Comparison of ENCODE assay signal across 20 mouse cellular contexts in genomic region chr13:100634106-100634691, GRCm38 (mm10). TPM values are rescaled to one million over a fixed set of nuclear protein-coding genes. Genes with fewer than 3 reads are reported as not detected.
DNase-seq lines count a peak whose midpoint lies in the region; ATAC-seq and TF ChIP-seq lines count a peak whose summit lies in the region.
"Had no signal": no experiment of that assay in that cellular context is flagged by ENCODE, and none has a peak within 500 bp of the region (broad histone marks: within the 10 kb centered on the region; RNA-seq: fewer than 3 reads in every experiment).

No protein-coding gene starts in this region.

- no peaks in the 10 kb centered on the region for H3K27me3 ChIP-seq in MEL (ENCODE audit: control insufficient read depth in 1 of 2, insufficient read depth in 2 of 2, low read length in 2 of 2)
- no peaks in the 10 kb centered on the region for H3K27me3 ChIP-seq in intestine, postnatal 0 days (replicated peaks; ENCODE audit: control insufficient read depth, insufficient read depth, low read length)
- H3K27me3 ChIP-seq: forebrain, embryonic 13.5 days; hindbrain, embryonic 12.5 days; hindbrain, embryonic 15.5 days had no signal

- H3K36me3 ChIP-seq in MEL (ENCODE audit: control insufficient read depth in 1 of 2, insufficient read depth in 2 of 2, low read length in 2 of 2), result peaks cover 14 to 35% of the 10 kb centered on the region in 2 experiments
- peaks cover 61% of the 10 kb centered on the region for H3K36me3 ChIP-seq in intestine, postnatal 0 days (ENCODE audit: control insufficient read depth, insufficient read depth)

- H3K79me2 ChIP-seq in MEL (ENCODE audit: control insufficient read depth, insufficient read depth, low read length, poor library complexity), result no peaks in the 10 kb centered on the region

- H3K9ac ChIP-seq in MEL (ENCODE audit: control insufficient read depth, low read depth, low read length, poor library complexity, severe bottlenecking), result no peak overlapping the region
- no peak overlapping the region for H3K9ac ChIP-seq in intestine, postnatal 0 days (ENCODE audit: low read depth, low read length)
- H3K9ac ChIP-seq: forebrain, embryonic 13.5 days; hindbrain, embryonic 12.5 days; hindbrain, embryonic 15.5 days had no signal

- no peaks in the 10 kb centered on the region for H3K9me3 ChIP-seq in MEL (replicated peaks; ENCODE audit: insufficient read depth, low read length)
- no peaks in the 10 kb centered on the region for H3K9me3 ChIP-seq in intestine, postnatal 0 days (ENCODE audit: control insufficient read depth)
- H3K9me3 ChIP-seq: forebrain, embryonic 10.5 days; forebrain, embryonic 13.5 days; hindbrain, embryonic 12.5 days; hindbrain, embryonic 15.5 days had no signal

- H3K4me3 ChIP-seq in MEL (ENCODE audit: control insufficient read depth in 1 of 2, insufficient read depth in 1 of 2, low read depth in 2 of 2, low read length in 2 of 2), result no peak overlapping the region
- H3K4me3 ChIP-seq in intestine, postnatal 0 days (ENCODE audit: low read depth, low read length), result no peak overlapping the region
- H3K4me3 ChIP-seq: forebrain, embryonic 10.5 days; forebrain, embryonic 13.5 days; hindbrain, embryonic 12.5 days; hindbrain, embryonic 15.5 days had no signal

- no peak overlapping the region for H3K4me2 ChIP-seq in intestine, postnatal 0 days (replicated peaks; ENCODE audit: low read depth)
- H3K4me2 ChIP-seq: forebrain, embryonic 13.5 days; heart, embryonic 11.5 days; hindbrain, embryonic 12.5 days; hindbrain, embryonic 15.5 days had no signal

- no peak overlapping the region for H3K27ac ChIP-seq in MEL (ENCODE audit: control insufficient read depth, low read depth, low read length)
- no peak overlapping the region for H3K27ac ChIP-seq in intestine, postnatal 0 days (ENCODE audit: low read depth, low read length)
- H3K27ac ChIP-seq: forebrain, embryonic 10.5 days; forebrain, embryonic 13.5 days; hindbrain, embryonic 12.5 days; hindbrain, embryonic 15.5 days had no signal

- no peak for TF ChIP-seq POLR2A in MEL (IDR thresholded peaks at IDR 0.05; ENCODE audit: control insufficient read depth in 1 of 2, insufficient read depth in 1 of 2, low read depth in 1 of 2, low read length in 2 of 2, poor library complexity in 1 of 2)

- 81% methylated on average over 3 of the region's 3 CpGs for WGBS in intestine, postnatal 0 days

- peak; percentile 80 for ATAC-seq in granulocyte monocyte progenitor cell, adult 5-6 weeks (replicated peaks; ENCODE audit: poor library complexity, severe bottlenecking)
- ATAC-seq in megakaryocyte progenitor cell, adult 5-6 weeks (replicated peaks; ENCODE audit: poor library complexity), result peak; percentile 80
- ATAC-seq in intestine, postnatal 0 days, result no peak
- ATAC-seq: forebrain, embryonic 13.5 days; forebrain, embryonic 16.5 days had no signal

- peaks cover 0 to 3% of the 10 kb centered on the region in 2 experiments; a peak in 1 of 4 replicates for H3K4me1 ChIP-seq in MEL (ENCODE audit: control insufficient read depth in 1 of 2, insufficient read depth in 2 of 2, low read length in 2 of 2)
- no peaks in the 10 kb centered on the region for H3K4me1 ChIP-seq in intestine, postnatal 0 days (replicated peaks; ENCODE audit: control insufficient read depth, insufficient read depth, low read length)
- H3K4me1 ChIP-seq: forebrain, embryonic 10.5 days; forebrain, embryonic 13.5 days; hindbrain, embryonic 12.5 days; hindbrain, embryonic 15.5 days had no signal

- no peak; a peak in 1 of 4 replicates for TF ChIP-seq EP300 in MEL (IDR thresholded peaks at IDR 0.05; ENCODE audit: low read depth in 1 of 2, low read length in 2 of 2)

- peak; percentile 66 for DNase-seq in MEL (ENCODE audit: low read depth, low spot score)
- no peak for DNase-seq in layer of hippocampus, postnatal 14 days (ENCODE audit: low spot score in 2 of 2)
- DNase-seq in kidney, adult 18-20 months, result no peak
- DNase-seq: adrenal gland, postnatal 10 days; adrenal gland, postnatal 36 days; cerebellum, adult 18-20 months; cerebellum, adult 9-10 months; cerebellum, postnatal 14 days; gastrocnemius, postnatal 10 days; gastrocnemius, postnatal 36 days; heart, adult 11 months had no signal

- TF ChIP-seq RAD21 in MEL (IDR thresholded peaks at IDR 0.05; ENCODE audit: low read depth, low read length), result no peak

- TF ChIP-seq CTCF in MEL (IDR thresholded peaks at IDR 0.05 in 2 of 3, conservative IDR thresholded peaks at IDR 0.05 in 1 of 3; ENCODE audit: control insufficient read depth in 1 of 3, insufficient read depth in 1 of 3, low read depth in 2 of 3, low read length in 3 of 3, poor library complexity in 1 of 3, severe bottlenecking in 1 of 3), result no peak
- TF ChIP-seq CTCF in intestine, postnatal 0 days (IDR thresholded peaks at IDR 0.05; ENCODE audit: low read depth), result no peak

TF ChIP-seq in MEL, 35 proteins besides CTCF, POLR2A, EP300 and RAD21:
- TF ChIP-seq MYC (IDR thresholded peaks at IDR 0.05; ENCODE audit: low read depth, low read length), result no peak
- TF ChIP-seq TBP (IDR thresholded peaks at IDR 0.05; ENCODE audit: low read depth, low read length), result no peak
- peak; percentile 80 for TF ChIP-seq ZNF384 (IDR thresholded peaks at IDR 0.05; ENCODE audit: low read depth, low read length)
- 0 out of 2 replicates have a peak, but pooled peaks have one; percentile 23 for TF ChIP-seq GATA1 (IDR thresholded peaks at IDR 0.05; ENCODE audit: low read depth, low read length)
- no peak for TF ChIP-seq ZKSCAN1 (IDR thresholded peaks at IDR 0.05; ENCODE audit: low read depth, low read length)
- TF ChIP-seq USF1 (IDR thresholded peaks at IDR 0.05; ENCODE audit: low read depth, low read length), result no peak
- TF ChIP-seq RCOR1 (IDR thresholded peaks at IDR 0.05; ENCODE audit: low read depth, low read length), result no peak
- no peak for TF ChIP-seq MYB (IDR thresholded peaks at IDR 0.05; ENCODE audit: low read depth, low read length)
- TF ChIP-seq ETS1 (IDR thresholded peaks at IDR 0.05; ENCODE audit: low read depth, low read length), result peak; percentile 34; the same call in 1 of the 2 replicates

RNA-seq across cellular contexts. Expression of gene Ak6, which starts 16.6 kb away (rescaled TPM):
- 234 and 247 TPM in 2 replicates for total RNA-seq in MEL (2012; rRNA removed)
- 100 to 1,000 TPM; 199 to 216 TPM for polyA plus RNA-seq in MEL (2012; ENCODE audit: insufficient read depth in 1 of 2, insufficient read length in 2 of 2, low read depth in 1 of 2, low replicate concordance in 2 of 2, missing spikeins in 1 of 2)
- total RNA-seq in granulocyte monocyte progenitor cell, adult 5-6 weeks (2014; fragmentation: Nextera tagmentation), result 246 and 279 TPM in 2 replicates
- 261 and 347 TPM in 2 replicates for total RNA-seq in granulocyte monocyte progenitor cell, adult 5-6 weeks (2017)
- 391 and 416 TPM in 2 replicates for total RNA-seq in megakaryocyte progenitor cell, adult 5-6 weeks (2015)
- 317 and 335 TPM in 2 replicates for total RNA-seq in megakaryocyte progenitor cell, adult 5-6 weeks (2017)
- 10 to 100 TPM; 91.5 to 100.0 TPM for total RNA-seq in layer of hippocampus, postnatal 14 days (2021)
- 143 and 156 TPM in 2 replicates for polyA plus RNA-seq in intestine, postnatal 0 days (2015; fragmentation: Nextera tagmentation; extraction: Ambion mirVana)

RNA-seq across cellular contexts. Expression of gene Rad17, which starts 16.7 kb away (rescaled TPM):
- total RNA-seq in MEL (2012; rRNA removed), result 29.4 and 31.2 TPM in 2 replicates
- 10 to 100 TPM in 1 of 2 experiments, not detected in 1; 21.7 TPM for polyA plus RNA-seq in MEL (2012; ENCODE audit: insufficient read depth in 1 of 2, insufficient read length in 2 of 2, low read depth in 1 of 2, low replicate concordance in 2 of 2, missing spikeins in 1 of 2)
- 20.1 and 21.6 TPM in 2 replicates for total RNA-seq in granulocyte monocyte progenitor cell, adult 5-6 weeks (2014; fragmentation: Nextera tagmentation)
- 34.0 and 48.8 TPM in 2 replicates for total RNA-seq in granulocyte monocyte progenitor cell, adult 5-6 weeks (2017)
- total RNA-seq in megakaryocyte progenitor cell, adult 5-6 weeks (2015), result 30.2 and 33.0 TPM in 2 replicates
- total RNA-seq in megakaryocyte progenitor cell, adult 5-6 weeks (2017), result 34.9 and 38.4 TPM in 2 replicates
- 10 to 100 TPM; 12.0 to 13.2 TPM for total RNA-seq in layer of hippocampus, postnatal 14 days (2021)
- 10.3 and 11.1 TPM in 2 replicates for polyA plus RNA-seq in intestine, postnatal 0 days (2015; fragmentation: Nextera tagmentation; extraction: Ambion mirVana)

RNA-seq across cellular contexts. Expression of gene Taf9, which starts 17.2 kb away (rescaled TPM):
- total RNA-seq in MEL (2012; rRNA removed), result 19.8 and 23.7 TPM in 2 replicates
- 10 to 100 TPM in 1 of 2 experiments, not detected in 1; 38.5 TPM for polyA plus RNA-seq in MEL (2012; ENCODE audit: insufficient read depth in 1 of 2, insufficient read length in 2 of 2, low read depth in 1 of 2, low replicate concordance in 2 of 2, missing spikeins in 1 of 2)
- 26.5 and 41.9 TPM in 2 replicates for total RNA-seq in granulocyte monocyte progenitor cell, adult 5-6 weeks (2014; fragmentation: Nextera tagmentation)
- total RNA-seq in granulocyte monocyte progenitor cell, adult 5-6 weeks (2017), result 38.9 and 58.9 TPM in 2 replicates
- 62.2 and 84.3 TPM in 2 replicates for total RNA-seq in megakaryocyte progenitor cell, adult 5-6 weeks (2015)
- total RNA-seq in megakaryocyte progenitor cell, adult 5-6 weeks (2017), result 37.0 and 56.6 TPM in 2 replicates
- 10 to 100 TPM; 23.6 to 26.5 TPM for total RNA-seq in layer of hippocampus, postnatal 14 days (2021)
- 10.9 and 11.1 TPM in 2 replicates for polyA plus RNA-seq in intestine, postnatal 0 days (2015; fragmentation: Nextera tagmentation; extraction: Ambion mirVana)

RNA-seq across cellular contexts. Expression of gene Marveld2, which starts 17.4 kb away (rescaled TPM):
- total RNA-seq in MEL (2012; rRNA removed), result not detected in 2 replicates
- polyA plus RNA-seq in MEL (2012; ENCODE audit: insufficient read depth in 1 of 2, insufficient read length in 2 of 2, low read depth in 1 of 2, low replicate concordance in 2 of 2, missing spikeins in 1 of 2), result not detected
- total RNA-seq in granulocyte monocyte progenitor cell, adult 5-6 weeks (2014; fragmentation: Nextera tagmentation), result not detected in 2 replicates
- total RNA-seq in granulocyte monocyte progenitor cell, adult 5-6 weeks (2017), result 0.52 and 0.78 TPM in 2 replicates
- total RNA-seq in megakaryocyte progenitor cell, adult 5-6 weeks (2015), result 0.27 and 0.54 TPM in 2 replicates
- 0.44 and 0.62 TPM in 2 replicates for total RNA-seq in megakaryocyte progenitor cell, adult 5-6 weeks (2017)
- total RNA-seq in layer of hippocampus, postnatal 14 days (2021), result 1 to 10 TPM; 1.7 to 2.0 TPM
- 20.8 and 21.1 TPM in 2 replicates for polyA plus RNA-seq in intestine, postnatal 0 days (2015; fragmentation: Nextera tagmentation; extraction: Ambion mirVana)

RNA-seq across cellular contexts. Expression of gene Ccdc125, which starts 35.3 kb away (rescaled TPM):
- total RNA-seq in MEL (2012; rRNA removed), result not detected in 2 replicates
- under 1 TPM in 1 of 2 experiments, not detected in 1; 0.29 TPM for polyA plus RNA-seq in MEL (2012; ENCODE audit: insufficient read depth in 1 of 2, insufficient read length in 2 of 2, low read depth in 1 of 2, low replicate concordance in 2 of 2, missing spikeins in 1 of 2)
- 25.6 and 37.4 TPM in 2 replicates for total RNA-seq in granulocyte monocyte progenitor cell, adult 5-6 weeks (2014; fragmentation: Nextera tagmentation)
- 50.8 and 58.4 TPM in 2 replicates for total RNA-seq in granulocyte monocyte progenitor cell, adult 5-6 weeks (2017)
- total RNA-seq in megakaryocyte progenitor cell, adult 5-6 weeks (2015), result 24.0 and 28.2 TPM in 2 replicates
- 48.0 and 48.1 TPM in 2 replicates for total RNA-seq in megakaryocyte progenitor cell, adult 5-6 weeks (2017)
- total RNA-seq in layer of hippocampus, postnatal 14 days (2021), result under 1 TPM; 0.36 to 0.53 TPM
- polyA plus RNA-seq in intestine, postnatal 0 days (2015; fragmentation: Nextera tagmentation; extraction: Ambion mirVana), result 3.2 and 4.1 TPM in 2 replicates
